Mouse (Mus musculus) left cerebral cortex, adult 11 months (tissue): Measurements from ENCODE around the gene Slc25a38.
"Not testable (repeated sequence)": the region's sequence is repeated elsewhere in the genome, so short reads cannot be mapped to it uniquely, and the experiment has no call there.

ENCODE experiments used
- DNase-seq: peaks from one replicate; pipeline ENCODE4 v3.0.0; 2022; ENCODE audit warnings: low spot score

Slc25a38 gene

DNA sequence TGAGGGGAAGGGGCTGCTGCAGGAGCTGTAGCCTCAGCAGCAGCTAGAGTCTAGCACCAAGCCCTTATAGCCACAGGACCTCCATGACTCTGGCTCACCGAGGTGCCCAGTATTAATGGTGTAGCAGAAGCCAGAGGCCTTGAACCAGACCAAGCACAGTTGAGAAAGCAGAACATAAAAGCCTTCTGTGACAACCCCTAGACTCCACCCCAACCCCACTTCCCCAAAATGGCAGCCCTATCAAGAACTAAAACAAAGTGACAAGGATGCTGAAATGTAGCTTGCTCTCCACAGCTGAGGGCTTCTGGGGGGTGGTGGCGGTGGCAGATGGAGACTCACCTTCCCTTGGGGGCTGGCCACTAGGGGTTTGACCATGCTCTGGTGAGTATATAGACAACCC, 9.0 kb upstream of the Slc25a38 start:
- DNase-seq, result no peak

DNA sequence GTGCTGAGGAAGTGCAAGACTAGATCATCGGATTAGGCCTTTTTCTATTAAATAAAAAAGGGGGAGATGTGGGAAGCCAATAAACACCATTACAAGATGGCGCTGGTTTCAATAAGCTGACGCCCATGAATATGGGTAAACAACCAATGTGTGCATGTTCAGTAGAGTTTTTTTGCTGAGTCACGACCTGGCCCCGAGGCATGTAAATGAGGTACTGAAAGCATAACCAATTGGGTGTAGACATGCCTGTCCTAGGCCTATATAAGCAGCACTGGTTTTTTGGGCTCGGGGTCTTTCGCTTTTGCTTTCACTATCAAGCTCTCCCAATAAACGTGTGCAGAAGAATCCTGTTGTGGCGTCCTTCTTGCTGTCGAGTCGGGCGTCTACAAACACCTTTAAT, 1.2 kb upstream of the Slc25a38 start:
- DNase-seq, result not testable (repeated sequence)

DNA sequence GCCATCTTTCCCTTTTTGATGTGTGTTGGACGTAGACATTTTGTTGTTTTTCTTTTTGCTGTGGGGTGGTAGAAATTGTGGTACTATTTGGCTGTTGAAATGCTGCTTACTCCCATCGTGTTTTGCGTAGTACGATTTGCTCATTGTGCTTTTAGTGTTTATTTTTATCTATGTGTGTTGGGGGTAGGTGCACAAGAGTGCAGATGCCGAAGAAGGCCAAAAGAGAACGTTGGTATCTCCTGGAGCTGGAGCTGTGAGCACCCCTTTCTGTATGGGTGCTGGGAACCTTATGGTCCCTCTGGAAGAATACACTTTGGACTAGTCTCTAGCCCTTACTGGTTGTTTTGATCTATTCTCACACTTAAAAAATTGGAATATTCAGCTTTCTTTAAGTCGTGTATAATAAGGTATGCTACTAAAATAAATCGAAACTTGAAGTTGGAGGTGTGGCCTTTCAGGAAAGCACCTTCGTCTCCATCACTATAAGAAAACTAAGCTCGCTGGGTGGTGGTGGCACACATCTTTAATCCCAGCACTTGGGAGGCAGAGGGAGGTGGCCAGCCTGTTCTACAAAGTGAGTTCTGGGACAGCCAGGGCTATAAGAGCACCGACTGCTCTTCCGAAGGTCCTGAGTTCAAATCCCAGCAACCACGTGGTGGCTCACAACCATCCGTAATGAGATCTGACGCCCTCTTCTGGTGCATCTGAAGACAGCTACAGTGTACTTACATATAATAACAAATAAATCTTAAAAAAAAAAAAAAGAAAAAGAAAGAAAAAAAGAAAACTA, 1.2 kb downstream of the Slc25a38 start:
- DNase-seq, result no peak

DNA sequence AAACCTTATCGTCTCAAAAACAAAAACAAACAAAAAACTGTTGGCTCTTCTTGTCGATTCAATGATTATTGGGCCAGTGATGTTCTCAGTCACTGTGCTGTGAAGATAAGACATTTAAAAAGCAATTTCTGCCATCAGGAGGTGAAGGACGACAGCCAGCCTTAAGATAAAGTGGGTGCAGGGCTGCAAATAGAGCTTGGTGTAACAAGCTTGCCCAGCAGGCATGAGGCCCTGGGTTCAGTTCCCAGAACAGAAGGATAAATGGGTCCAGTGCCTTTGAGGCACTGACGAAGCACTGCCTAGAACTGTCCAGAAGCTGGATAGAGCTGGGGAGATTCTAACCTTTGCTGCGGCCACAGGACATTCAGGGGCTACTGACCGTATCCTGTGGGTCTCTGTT, 2.3 kb downstream of the Slc25a38 start:
- no peak for DNase-seq

DNA sequence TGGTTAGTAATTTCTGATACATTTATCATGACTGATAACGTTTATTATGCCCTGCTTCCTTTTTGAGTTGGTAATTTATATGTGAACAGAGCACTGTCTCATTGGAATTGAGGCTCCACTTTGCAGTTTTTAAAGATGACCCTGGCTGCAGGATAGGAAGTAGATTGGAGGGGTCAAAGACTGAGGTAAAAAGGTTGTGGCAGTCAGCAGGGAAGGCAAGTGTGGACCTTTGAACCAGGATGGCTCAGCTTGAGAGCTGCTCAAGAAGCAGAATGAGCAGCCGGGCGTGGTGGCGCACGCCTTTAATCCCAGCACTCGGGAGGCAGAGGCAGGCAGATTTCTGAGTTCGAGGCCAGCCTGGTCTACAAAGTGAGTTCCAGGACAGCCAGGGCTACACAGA, 3.3 kb downstream of the Slc25a38 start:
- no peak for DNase-seq

DNA sequence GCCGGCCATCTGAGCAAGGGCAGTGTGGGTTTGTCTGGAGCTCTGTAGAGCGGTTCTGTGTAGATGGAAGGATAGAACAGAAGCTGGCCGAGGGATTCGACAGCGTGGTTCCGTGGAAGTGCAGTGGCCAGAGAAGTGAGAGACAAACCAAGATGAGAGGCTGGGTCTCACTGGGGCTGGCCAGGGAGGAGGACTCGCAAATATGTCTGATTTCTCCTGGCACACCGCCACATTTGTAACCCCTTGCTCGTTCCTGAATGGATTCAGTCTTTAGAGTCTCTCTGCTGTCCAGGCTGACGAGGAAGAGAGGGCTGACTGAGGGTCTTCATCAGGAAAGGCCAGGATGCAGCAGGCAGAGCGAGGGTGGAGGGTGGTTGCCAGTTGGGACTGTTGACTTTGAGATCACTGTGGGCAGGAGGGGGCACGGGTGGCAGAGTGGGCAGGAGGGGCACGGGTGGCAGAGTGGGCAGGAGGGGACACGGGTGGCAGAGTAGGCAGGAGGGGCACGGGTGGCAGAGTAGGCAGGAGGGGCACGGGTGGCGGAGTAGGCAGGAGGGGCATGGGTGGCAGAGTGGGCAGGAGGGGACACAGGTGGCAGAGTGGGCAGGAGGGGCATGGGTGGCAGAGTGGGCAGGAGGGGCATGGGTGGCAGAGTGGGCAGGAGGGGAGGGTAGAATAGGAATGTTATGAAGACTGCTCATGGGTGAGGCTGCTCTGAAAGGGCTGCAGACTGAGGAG, 4.0 kb downstream of the Slc25a38 start:
- no peak for DNase-seq

DNA sequence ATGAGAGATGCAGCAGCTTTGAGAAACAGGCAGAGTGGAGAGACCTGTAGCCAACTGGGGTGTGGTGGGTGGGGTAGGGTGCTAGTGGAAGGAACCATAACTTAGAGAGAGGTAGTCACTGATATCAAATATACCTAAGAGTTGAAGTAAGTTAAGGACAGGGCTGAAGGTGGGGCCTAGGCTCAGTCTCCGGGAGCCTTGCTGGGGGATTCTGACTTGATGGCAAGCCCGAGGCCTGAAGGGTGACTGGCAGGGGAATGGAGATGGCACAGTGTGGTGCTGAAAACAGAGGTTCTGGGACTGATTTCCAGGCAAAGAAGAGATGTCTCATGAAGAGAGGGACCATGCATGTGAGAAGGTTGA, 4.6 kb downstream of the Slc25a38 start:
- no peak for DNase-seq

DNA sequence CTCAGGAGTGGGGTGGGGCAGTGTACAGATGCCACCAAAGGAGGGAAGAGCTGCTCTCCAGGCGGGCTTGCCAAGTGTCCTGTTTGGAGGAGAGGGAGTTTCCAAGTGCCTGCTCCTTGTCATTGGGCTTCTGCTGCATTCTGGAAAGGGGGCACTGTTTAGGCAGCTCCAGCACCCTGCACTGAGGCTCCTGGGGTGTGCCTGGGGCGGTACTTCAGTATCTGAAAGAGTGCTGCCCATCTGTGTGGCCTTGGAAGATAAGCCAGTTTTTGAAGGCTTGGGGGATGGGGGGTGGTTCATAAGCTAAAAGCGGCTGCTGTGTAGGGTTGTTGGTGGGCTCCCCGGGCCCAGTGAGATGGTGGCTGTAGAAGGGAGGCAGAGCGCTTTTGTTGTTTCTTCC, 5.4 kb downstream of the Slc25a38 start:
- no peak for DNase-seq

DNA sequence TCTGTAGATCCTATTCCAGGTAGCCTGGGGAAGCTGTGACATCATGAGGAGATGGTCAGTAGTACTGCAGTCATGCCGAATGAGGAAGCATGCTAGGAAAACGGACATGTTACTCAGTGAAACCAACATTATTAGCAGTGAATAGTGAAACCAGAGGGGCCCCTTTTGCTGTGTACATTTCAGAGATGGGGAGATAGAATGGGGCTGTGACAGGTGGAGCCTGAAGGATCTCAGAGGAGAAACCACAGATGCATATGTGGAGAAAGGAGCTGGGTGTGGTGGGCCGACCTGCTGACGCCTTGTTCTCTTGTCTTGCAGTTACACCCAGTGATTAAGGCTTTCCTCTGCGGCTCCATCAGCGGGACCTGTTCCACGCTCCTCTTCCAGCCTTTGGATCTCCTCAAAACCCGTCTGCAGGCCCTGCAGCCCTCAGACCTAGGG, 6.0 kb downstream of the Slc25a38 start:
- DNase-seq, result no peak

DNA sequence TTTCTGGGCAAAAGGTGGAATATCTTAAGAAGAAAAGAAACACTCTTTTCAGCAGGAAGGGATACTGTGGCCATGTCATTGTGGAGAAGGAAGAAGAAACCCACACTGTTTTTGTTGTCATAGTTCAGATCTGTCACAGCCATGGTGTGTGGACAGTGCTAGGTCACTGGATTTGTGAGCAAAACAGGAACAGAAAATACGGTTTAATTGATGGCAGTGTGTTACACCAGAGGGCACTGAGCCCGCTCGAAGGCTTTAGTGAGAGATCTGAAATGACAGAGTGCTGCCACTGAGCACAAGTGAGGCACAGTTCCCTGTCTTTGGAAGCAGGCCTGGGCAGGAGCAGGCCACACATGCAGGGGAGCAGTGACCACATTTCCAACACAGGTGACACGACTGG, 8.0 kb downstream of the Slc25a38 start:
- DNase-seq, result no peak

DNA sequence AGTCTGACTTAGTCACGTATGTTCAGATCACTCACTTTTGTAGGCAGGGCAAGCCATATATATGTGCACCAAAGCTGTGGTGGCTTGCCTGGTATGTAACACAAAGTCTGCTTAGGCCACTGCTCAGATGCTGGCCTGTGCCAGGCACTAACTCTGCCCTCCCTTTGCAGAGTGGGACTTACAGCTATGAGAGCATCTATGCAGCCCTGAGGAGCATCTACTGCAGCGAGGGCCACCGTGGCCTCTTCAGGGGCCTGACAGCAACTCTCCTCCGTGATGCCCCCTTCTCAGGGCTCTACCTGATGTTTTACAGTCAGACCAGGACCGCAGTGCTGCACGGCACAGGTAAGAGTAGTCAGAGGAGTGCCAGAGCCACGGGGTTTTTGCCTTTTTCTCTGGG, 10.3 kb downstream of the Slc25a38 start:
- no peak for DNase-seq

DNA sequence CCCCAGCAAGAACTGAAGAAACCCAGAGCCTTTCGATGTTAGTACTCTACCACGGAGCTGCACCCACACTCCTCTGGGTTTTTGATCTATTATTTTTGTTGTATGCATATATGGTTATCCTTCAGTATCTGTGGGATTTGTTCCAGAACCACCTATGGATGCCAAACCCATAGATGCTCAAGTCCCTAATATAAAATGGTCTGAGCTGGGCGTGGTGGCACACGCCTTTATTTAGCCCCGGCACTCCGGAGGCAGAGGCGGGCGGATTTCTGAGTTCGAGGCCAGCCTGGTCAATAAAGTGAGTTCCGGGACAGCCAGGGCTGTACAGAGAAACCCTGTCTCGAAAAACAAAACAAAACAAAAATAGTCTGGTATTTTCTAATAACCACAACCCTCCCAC, 16.7 kb downstream of the Slc25a38 start:
- DNase-seq, result no peak

DNA sequence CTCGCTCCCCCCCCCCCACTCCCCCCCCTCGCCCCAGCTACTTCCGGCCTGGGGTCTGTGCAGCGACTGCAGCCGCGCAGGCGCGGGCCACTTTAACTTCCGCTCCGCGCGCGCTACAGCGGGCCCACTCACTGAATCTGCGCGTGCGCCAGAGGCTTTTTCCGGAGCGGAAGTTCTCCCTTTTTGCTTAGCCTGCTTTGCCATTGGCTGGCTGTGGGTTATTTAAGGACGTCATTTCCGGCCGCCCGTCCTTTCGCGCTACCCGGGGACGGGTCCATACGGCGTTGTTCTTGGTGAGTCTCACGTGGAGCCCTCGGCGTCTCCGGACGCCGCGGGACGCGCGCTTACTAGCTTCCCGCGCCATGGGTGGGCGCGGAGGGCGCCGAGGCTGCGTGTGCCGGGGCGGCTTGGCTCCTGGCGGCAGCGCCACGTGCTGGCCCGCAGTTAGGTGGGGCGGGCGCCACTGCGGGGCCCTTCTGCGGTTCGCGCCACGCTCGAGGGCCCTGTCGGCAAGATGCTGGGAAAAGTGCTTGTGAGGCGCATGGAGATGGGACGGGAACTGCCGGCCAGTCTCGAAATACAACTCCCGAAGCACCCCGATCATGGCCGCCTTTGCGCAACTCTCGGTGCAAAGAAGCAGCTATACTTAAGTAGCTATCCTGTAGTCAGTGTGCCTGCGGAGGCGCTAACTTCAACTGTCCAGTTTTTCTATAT, 17.5 kb downstream of the Slc25a38 start, which contains the start of gene Rpsa:
Rpsa (plus strand) TSS at position 152 of the 714 bp plus-strand sequence.
- peak; percentile 95 for DNase-seq

DNA sequence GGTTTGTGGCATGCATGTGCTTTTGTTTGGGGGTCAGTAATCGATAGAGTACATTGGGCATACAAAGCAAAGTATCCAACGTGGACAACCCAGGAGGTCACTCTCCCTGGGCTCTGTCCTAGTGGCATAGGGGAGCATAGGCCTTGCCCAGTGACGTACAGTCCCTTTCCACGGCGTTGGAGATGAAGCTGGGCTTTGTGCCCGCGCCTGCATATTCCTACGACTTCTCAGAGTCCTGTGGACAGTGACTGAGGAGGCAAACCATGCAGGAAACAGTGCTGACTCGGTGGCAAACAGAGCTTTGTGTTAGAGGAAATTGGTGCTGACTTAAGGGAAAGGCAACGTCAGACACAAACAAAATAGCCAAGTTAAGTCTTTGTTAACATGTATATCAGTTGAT, 19.1 kb downstream of the Slc25a38 start:
- DNase-seq, result no peak

DNA sequence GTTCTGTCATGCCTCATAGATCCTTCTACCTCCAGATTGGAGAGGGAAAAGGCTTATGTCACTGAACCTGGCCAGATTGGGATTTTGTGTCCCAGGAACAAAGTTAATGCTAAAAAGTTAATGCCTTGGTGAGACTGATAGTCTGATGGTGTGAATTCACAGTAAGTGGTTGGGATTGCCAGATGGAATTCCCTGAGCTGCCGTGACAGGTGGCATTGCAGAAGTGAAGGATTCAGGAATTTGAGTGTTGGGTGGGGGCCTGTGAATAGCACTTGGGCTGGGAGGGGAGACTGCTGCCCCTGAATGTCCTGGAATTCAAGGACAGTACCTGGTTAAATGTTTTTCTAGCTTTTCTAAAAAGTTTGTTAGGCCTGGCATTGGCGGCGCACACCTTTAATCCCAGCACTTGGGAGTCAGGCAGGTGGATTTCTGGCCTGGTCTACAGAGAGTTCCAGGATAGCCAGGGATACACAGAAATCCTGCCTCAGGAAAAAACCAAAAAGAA, 21.7 kb downstream of the Slc25a38 start:
- no peak for DNase-seq

DNA sequence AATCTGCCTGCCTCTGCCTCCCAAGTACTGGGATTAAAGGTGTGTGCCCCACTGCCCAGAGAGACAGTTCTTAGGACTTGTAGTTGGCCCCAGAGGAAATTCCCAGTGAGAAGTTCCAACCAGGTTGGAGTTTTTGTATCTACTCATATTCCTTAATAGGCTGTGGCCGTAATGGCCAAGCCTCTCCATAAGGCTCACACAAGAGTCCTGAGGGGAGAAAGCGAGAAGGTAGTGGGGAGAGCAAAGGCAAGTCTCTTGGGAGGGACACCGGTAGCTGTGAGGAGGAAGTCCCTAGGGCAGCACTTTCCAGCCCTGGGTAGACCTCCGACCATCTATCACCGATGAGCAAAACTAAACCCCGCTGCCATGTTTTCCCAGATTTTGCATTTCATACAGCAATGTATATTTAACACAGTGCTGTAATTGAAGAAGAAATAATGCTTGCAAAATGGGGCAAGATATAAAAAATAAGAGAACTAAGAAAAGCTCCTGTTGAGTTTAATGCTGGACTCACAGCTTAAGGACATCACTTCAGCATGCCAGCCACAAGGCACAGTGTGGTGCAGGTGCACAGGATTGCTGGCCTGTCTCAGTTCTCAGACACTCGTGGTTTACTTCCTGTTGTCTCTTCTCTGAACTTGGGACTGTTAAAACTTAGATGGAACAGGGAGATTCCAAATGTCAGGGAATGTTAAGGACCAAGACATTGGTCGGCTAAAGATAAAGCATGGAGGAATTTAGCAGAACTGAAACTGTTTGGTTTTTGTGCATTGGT, 23.0 kb downstream of the Slc25a38 start:
- no peak for DNase-seq

DNA sequence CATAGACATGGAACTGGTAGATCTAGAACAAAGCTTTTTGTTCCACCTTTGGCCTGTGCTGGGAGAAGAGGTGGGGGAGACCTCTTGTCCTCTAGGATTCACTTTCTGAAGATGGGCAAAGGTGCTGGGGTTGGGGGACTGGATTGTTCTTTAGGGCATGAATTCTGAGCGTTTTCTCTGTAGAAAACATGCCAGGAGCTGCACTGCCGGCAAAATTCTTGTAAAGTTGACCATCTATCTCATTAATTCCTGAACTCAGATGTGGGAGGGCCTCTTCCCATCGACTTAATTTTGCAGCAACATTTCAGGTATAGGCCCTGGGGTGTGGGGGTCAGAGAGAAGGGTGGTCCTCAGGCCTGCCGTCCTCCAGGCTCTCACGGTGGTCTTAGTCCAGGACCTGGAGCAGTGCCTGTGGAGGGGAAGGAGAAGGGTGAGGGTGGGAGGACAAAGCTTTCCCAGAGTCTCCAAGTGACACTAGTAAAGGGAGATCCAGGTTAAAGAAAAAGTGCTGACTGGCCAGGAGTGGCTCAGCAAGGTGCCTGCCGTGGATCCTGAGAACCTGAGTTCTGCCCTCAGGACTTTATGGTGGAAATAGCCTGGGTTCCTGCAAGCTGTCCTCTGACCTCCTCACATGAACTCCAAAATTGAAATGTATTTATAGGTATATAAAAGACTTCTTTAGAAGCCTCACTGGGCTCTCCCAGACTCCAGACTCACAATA, 23.7 kb downstream of the Slc25a38 start:
- DNase-seq, result no peak

DNA sequence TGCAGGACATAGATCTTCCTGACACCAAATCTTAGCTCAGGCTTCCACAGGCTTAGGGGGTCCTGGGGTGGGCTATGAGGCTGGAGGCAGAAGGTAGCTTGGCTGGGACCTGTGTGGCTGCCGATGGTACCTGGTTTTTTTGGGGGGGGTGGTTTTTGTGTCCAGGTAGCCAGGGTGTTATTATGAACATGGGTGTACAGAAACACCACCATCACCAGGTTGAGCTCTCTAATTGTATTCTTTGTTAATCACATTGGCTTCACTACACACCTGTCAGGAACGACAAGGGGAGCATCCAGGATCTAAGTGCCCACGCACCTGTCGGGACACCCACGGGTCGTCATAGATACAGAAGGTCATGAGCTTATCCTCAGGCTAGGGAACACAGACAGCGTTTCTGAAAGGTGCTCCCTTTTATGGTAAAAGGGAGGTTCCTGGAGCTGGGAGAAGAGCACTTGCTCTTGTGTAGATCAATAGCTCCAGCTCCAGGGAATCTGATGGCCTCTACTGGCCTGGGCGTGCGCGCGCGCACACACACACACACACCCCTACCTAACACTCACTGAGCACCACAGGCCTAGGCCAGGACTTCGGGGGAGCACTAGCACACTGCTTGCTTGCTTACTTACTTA, 24.5 kb downstream of the Slc25a38 start:
- no peak for DNase-seq

DNA sequence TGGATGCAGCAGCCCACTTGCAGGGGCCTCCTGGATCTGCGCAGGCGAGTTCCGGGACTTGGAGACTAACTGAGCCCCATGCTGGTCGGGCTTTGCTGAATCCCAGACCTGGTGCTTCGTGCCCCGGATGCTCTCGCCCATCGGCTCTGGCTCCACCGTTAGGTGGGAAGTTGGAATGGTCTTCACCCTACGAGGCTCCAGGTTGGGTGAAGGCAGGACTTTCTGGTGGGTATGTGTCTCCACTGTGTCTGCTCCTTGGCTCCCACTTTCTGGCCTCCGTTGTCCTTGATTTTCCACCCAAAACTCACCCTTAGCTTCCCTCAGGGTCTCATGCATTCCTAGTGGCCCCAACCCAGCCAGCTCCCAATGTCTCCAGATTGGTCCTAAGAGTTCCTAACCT, 25.3 kb downstream of the Slc25a38 start:
- no peak for DNase-seq

DNA sequence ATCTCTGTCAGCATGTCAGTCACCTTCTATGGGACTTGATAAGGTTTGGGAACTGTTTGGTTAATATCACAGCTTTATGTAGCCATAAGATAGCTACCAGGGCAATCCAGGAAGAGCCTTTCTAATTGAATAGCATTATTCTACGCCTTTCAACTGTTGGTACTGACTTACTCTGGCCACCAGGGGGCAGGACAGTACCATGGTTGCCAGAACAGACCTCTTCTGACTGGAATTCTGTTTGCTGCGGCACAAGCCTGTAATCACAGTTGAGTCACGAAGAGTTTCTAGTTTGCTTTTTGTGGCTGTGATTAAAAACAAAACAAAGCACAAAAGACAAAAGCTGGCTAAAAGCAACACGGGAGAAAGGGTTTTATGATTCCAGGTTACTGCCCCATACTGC, 30.5 kb downstream of the Slc25a38 start:
- peak; percentile 49 for DNase-seq

DNA sequence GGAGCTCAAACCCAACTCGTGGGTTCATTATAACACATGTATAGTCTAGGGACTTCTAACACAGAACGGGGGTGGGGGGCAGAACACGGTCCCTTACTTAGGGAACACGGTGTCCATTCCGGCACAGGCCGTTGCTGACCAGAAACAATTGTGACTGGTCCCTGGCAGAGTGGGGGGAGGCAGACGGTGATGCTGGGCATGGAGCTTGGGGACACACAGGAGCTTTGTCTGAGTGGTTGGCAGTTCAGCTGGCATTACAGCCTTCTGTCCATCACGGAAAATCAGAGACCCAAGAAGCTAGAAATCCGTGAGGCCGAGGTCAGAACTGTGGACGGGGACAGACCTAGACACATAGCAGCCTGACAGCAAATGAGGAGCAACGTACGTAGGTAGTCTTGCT, 34.3 kb downstream of the Slc25a38 start:
- DNase-seq, result peak; percentile 24
